Mouse (Mus musculus) 416B (cell line): ENCODE measurements around the gene Atg16l2.

Experiments
- DNase-seq: peaks from one replicate; pipeline ENCODE4 v3.0.0; 2011; ENCODE audit warnings: low read depth

Gene Atg16l2

GRCm38 (mm10) chr7:101292086-101292485, 10.0 kb downstream of the Atg16l2 start:
- DNase-seq, result no peak

DNA sequence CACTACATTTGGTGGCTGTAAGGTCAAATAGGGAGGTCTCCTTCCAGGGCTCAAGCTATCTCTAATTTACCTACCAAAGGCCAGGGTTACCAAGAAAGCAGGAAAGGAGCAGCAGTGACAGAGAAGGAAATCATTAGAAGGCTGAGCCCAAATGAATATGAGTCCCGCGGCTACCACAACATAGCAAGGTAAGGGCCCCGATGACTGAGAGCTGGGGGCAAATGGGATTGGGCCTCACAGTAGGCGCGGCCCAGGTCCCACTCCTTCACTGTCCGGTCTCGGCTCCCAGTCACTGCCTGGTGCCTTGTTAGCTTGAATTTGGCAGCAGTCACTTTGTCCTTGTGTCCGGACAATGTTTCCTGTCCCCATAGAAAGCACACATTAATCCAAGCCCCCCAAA, 10.4 kb downstream of the Atg16l2 start:
- DNase-seq, result no peak

GRCm38 (mm10) chr7:101291211-101291610, 10.8 kb downstream of the Atg16l2 start:
- no peak for DNase-seq

DNA sequence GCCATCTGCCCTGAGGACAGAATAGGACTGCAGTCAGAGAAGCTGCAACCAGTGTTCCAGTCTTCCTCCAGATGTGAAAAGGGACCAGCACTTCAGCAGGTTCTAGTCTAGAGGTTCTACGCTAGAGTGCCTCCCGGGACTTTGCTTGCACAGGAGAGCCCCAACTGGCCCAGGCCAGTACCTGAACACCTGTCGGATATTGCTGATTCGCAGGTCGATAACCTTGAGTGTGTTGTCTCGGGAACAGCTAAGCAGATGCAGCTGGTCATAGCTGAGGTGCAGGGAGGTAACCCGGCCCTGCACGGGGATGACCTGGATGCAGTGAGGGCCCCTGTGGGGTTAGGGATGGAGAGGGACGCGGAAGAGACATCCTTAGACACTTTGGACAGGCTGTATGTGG, 11.7 kb downstream of the Atg16l2 start:
- no peak for DNase-seq

DNA sequence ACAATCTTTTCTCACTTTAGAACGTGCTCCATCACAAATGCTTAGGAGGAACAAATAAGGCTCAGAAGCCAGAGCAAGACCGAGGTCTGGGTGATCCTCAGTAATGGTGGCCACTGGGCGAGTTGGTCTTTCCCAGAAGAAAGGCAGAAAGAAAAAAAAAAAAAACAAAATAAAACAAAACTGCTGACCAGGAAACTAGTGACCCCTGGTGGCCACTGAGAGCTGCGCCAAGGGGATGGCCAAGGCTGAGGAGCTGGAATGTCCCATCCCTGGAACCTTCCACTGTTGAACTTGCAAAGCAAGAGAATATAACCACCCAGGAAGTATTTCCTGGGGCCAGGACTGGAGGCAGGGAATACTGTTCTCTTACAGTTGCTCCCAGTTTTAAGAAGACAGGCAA, 13.6 kb downstream of the Atg16l2 start:
- DNase-seq, result peak; percentile 65

GRCm38 (mm10) chr7:101287820-101288219, 14.2 kb downstream of the Atg16l2 start:
- DNase-seq, result no peak

- no peak for DNase-seq
These were observed 15.2 kb downstream of the Atg16l2 start for GRCm38 (mm10) chr7:101286891-101287290.

GRCm38 (mm10) chr7:101284504-101284903, 17.5 kb downstream of the Atg16l2 start:
- no peak for DNase-seq

DNA sequence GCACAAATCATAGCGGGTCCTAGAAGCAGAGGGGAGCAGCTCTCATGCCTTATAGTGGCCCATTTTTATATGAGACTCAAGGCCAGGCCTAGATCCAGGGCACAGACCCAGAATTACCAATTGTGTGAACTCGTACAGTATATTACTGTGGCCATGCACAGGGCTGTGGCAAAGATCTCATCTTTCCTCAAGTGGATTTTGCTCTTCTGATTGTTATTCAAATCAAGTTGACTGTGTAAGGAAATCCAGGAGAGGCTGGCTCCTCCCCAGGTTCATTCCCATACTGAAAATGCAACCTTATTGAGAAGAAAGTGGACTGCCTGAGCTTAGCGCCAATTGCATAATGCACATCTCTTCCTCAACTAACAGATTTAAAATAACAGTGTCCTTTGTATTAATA, 19.3 kb downstream of the Atg16l2 start:
- no peak for DNase-seq

DNA sequence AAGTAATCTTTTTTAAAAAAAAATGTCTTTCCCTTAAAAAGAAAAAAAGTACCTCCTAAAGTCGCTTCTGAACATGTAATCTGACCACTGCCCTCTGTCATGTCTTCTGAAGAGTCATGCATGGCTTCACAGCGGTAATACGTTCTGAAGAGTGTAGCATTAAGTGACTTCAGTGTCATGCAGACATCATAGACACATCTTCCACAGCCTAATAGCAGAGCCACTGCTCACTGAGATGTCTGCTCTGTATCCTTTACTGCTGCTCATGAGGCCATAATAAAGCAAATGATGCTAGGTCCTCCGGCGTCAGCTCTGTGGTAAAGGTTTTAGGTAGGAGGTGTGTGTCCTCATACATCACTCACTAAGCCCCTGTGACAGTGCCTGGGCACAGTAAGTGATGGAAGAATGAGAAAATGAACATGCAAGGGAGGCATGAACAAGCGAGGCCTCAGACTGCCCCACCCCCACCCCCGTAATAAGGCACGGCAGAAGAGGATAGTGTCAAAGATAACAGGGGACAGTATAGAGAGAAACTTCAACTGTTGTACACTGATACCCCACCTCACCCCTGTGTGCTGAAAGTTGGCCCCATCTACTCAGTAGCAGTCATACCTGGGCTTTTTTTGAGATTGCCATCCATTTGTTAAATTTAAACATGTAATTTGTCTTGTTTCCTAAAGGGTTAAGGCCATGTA, 29.4 kb downstream of the Atg16l2 start:
- no peak for DNase-seq

DNA sequence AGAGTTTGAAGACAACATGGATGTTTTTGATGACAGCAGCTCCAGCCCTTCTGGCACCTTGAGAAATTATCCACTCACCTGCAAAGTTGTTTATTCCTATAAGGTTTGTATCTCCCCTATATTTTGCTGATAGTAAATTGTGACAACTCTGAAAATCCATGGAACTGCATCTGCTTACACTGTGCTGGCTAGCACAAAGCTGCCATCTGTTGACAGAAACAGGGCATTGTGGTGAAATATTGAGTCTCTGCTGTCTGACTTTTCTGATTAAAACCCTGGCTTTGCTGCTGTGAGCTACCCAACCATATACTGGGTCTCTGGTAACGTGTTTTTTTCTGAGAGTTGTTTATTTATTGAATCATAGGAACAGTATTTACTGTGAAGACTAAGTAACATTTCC, 30.4 kb downstream of the Atg16l2 start:
- peak; percentile 50 for DNase-seq

DNA sequence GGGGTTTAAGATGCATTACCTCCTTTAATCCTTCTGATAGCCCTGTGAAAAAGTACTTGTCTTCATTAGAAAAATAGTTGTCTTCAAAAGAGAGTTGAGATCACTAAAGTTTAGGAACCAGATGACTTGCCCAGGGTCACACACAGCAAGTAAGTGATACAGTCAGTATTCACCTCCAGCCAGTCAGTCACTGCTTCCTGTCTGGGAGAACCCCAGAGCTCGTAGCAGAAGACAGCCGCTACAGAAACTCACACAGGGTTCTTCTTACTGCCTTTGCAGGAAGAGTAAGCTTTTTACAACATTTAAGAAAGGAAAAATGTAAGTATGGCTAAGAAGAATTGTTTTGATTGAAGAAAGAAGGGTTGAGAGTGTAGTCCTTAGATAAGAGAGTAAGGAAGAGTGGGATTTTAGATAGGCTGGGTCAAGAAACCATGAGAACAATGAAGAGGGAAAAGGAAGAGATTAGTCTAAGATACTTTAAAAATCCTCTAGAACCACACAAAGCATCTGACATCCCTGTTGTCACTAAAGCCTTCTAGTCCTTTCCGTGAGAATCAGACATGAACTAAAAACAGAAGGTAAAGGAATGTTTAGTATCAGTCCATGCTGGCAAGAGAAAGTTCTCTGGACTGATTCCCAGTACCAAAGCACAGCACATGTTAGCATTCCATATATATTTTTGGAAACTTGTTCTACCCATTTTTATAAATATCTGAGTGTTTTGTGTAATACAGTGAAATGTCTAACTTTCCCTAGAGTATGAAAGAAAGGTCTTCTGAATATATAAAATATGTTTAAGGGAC, 34.4 kb downstream of the Atg16l2 start:
- DNase-seq, result peak; percentile 26

GRCm38 (mm10) chr7:101263511-101263910, 38.5 kb downstream of the Atg16l2 start:
- DNase-seq, result no peak

DNA sequence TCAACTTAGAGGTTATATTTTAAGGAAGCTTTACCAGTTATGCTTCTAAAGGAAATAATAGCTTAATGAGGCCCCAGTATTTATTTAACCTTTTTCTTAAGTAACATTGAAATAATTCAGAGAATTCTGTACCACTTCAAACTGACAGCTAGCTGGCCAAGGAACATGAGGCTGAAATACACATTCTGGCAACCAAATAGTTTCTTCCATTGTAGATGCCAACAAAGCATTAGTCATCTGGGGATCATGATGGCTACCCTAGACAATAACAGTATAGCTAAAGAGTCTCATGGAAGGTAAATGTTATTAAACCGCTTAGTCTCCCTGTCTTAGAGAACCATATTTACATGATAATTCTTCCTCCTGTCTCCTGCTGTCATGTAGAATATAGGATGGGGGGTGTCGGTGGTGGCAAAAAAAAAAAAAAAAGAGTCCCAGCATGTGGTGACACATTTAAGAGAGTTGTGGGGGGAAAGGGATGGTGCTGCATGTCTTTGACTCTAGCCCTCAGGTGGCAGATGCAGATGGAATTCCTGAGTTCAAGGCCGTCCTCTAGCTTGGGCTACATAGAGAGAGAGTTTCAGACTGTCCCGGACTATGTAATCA, 40.0 kb downstream of the Atg16l2 start:
- DNase-seq, result no peak

DNA sequence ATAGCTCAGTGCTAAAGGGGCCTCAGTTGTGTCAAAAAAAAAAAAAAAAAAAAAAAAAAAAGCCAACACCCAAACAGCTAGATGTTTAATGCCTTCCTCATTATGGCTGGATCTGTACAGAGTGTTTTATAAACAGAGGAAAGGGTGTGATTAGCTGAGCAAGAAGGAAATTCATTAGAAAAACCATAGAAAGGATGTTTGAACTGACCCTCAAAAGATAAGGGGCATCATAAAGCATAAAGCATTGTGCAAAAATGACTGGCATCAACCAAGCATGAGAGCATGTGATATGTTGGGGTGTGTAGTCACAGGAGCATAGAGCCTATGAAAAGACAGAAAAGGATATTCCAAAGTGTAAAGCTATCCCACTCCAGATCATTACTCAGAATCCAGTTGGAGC, 43.6 kb downstream of the Atg16l2 start:
- no peak for DNase-seq

- DNase-seq, result peak; percentile 77
These were observed 49.0 kb downstream of the Atg16l2 start for GRCm38 (mm10) chr7:101253071-101253470.

DNA sequence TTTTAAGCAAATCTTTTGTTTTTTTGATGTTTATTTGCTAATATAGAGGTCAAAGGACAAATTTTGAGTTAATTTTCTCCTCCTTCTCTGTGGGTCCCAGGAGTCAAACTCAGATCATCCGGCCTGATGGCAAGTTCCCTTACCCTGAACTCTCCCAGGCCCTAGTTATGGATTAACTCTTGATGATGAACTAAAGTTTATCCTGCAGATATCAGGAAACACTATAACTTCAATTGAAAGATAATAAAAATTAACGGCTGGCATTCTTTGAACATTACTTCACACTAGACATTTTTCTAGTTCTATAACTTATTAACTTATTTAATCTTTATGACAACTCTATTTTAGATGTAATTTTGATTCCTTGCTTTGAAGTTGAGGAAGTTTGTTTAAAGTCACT, 52.9 kb downstream of the Atg16l2 start:
- no peak for DNase-seq

DNA sequence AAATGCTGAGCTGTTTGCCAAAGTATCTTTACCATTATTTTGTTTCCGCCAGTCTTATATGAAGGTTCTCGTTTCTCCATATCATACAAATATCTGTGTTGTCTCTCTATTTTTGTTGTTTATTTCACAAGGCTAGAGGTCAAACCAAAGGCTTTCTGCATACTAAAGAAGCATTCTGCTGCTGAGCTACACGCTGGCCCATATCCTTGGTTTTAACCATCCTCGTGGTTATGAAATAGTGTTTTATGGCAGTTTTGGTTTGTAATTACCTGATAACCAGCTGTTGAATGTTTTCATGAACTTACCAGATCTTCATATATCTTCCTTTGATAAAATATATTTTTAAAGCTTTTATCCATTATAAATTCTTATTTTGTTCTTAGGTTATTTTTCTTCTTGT, 53.3 kb downstream of the Atg16l2 start:
- DNase-seq, result no peak

GRCm38 (mm10) chr7:101236712-101237473, 65.2 kb downstream of the Atg16l2 start:
- DNase-seq, result no peak

DNA sequence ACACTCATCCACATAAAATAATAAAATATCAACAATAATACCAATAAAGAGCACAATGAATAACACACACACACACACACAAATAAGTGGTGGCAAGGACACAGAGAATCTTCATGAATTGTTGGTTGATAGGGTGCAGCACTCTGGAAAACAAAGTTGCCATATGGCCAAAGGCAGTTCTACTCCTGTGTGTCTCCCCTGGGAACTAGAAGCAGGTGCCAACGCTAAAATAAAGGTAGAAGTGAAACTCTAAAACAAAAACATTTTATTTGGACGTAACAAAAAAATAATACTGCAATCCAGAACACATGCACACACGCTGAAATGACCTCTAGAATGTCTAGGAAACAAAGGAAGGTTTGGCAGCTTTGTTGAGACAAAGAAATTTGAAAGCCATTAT, 69.3 kb downstream of the Atg16l2 start:
- DNase-seq, result no peak

DNA sequence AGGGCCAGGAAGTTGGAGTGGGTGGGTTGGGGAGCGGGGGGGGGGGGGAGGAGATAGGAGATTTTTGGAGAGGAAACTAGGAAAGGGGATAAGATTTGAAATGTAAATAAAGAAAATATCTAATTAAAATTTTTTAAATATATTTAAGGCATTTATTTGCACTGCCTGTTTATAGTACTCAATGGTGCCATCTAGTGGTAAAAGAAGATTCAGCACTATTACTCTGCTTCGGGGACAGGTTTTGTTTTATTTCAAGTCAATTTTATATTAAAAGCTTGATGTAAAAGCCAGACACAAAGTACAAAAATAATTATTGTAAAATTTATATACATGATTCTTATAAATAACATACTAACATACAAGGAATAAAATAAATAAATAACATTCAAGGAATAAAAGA, 70.6 kb downstream of the Atg16l2 start:
- DNase-seq, result peak; percentile 73

GRCm38 (mm10) chr7:101229336-101229735, 72.7 kb downstream of the Atg16l2 start:
- no peak for DNase-seq
